Mouse (Mus musculus) urinary bladder, postnatal 36 days (tissue): ENCODE measurements around the gene Vmn1r23.
"Not testable (repeated sequence)": the region's sequence is repeated elsewhere in the genome, so short reads cannot be mapped to it uniquely, and the experiment has no call there.

Experiments
- DNase-seq, 2 experiments: peaks; one replicate each; pipeline ENCODE4 v3.0.0; 2022; ENCODE audit warnings: low spot score in 2 of 2, mixed read lengths in 1 of 2

The Vmn1r23 gene

GRCm38 (mm10) chr6:57926738-57927137 is at the start of gene Vmn1r23:
TSS of gene Vmn1r23 (minus strand) at chr6:57926838.
- no peak for DNase-seq

DNA sequence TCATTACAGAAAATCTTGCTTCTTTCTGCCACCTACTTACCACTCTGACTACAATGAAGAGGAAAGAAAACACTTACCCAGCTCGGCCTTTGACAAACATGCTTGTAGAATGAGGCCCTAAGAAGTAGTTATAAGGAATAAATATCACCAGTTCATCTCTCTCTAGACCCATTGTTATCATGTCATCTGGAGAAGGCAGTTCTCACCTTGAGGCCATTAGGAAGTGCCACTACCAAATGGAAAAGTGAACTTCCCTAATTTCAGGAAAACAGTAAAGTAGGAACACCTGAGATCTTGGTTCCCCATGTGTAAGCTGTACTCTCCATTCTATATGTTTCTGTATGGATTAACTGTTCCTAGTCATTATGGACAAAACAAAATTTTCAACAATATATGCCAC is 34.8 kb upstream of the Vmn1r23 start, which contains the start of gene Vmn1r24:
Vmn1r24 (minus strand) TSS at position 101 of the 400 bp plus-strand sequence.
- DNase-seq: not testable (repeated sequence)

DNA sequence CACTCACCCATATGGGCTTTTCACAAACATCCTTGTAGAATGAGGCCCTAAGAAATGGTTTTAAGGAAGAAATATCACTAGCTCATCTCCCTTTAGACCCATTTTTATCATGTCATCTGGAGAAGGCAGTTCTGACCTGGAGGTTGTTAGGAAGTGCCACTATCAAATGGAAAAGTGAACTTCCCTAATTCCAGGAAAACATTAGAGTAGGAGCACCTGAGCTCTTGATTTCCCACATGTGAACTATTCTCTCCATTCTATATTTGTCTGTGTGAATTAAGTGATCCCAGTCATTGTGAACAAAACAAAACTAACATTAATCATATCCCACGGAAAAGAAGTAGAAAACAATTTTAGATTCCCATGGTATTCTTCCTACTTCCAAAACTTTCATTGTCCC is 18.7 kb downstream of the Vmn1r23 start, which contains the start of gene Vmn1r22:
Vmn1r22 (minus strand) TSS at position 101 of the 400 bp plus-strand sequence.
- DNase-seq: no peak
